Mouse (Mus musculus) left cerebral cortex, adult 9 months (tissue): ENCODE results near the gene Abca13.
"Not testable (repeated sequence)": the region's sequence is repeated elsewhere in the genome, so short reads cannot be mapped to it uniquely, and the experiment has no call there.

Experiments used
- DNase-seq, 2 experiments: peaks; one replicate each; pipeline ENCODE4 v3.0.0; 2022; ENCODE audit warnings: low spot score in 2 of 2

Gene Abca13

GRCm38 (mm10) chr11:9285759-9286158 is 94.0 kb downstream of the Abca13 start:
- DNase-seq = no peak

- DNase-seq = no peak
Measured at GRCm38 (mm10) chr11:9291168-9291567, 99.4 kb downstream of the Abca13 start.

GRCm38 (mm10) chr11:9299615-9300014 is 107.9 kb downstream of the Abca13 start:
- DNase-seq = no peak

- DNase-seq = no peak
Measured at GRCm38 (mm10) chr11:9305450-9305849, 113.7 kb downstream of the Abca13 start.

GRCm38 (mm10) chr11:9316545-9316944 is 124.8 kb downstream of the Abca13 start:
- no peak for DNase-seq

GRCm38 (mm10) chr11:9317076-9317929 is 125.6 kb downstream of the Abca13 start:
- DNase-seq = peak in 1 of 2 experiments; percentile 73

GRCm38 (mm10) chr11:9338151-9338550 is 146.4 kb downstream of the Abca13 start:
- DNase-seq = no peak

DNA sequence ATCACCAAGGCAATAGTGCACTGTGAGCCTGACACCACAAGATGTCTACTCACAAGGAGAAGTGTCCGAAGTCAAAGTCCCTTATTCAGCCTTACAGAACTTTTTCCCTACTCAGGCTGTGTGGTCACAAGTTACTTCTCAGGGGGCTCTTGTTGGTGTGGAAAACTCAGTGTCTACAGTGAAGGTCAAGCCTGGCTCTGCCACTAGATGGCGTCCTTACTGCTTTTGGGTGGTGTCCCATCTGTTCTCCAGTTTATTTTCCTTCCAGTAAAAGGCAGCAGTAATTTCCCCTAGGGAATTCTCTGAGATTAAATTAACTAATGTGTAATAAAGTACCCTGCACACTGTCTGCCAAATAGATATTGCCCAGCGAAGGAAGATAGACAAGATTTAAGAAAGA is 156.0 kb downstream of the Abca13 start:
- DNase-seq = peak in 1 of 2 experiments; percentile 14

- DNase-seq = no peak
Measured at GRCm38 (mm10) chr11:9373160-9373559, 181.4 kb downstream of the Abca13 start.

DNA sequence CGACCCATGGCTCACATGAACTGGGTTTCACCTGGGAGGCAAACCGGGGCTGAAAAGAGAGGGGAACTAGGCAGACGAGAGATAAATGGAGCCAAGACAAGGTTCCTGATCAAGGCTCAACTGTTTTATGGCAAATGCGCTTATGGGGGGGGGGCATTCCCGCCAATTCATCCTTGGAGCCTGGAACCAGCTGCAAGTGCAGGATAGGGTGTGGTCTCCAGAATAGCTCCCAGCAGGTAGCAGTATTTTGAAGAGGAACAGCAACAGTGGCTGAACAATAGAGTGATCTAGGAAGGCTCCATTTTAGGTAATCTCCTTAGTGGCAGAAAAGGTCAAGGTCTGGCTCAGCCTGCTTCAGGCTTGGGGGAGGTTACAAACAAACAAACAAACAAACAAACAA is 182.7 kb downstream of the Abca13 start:
- DNase-seq = not testable (repeated sequence)

DNA sequence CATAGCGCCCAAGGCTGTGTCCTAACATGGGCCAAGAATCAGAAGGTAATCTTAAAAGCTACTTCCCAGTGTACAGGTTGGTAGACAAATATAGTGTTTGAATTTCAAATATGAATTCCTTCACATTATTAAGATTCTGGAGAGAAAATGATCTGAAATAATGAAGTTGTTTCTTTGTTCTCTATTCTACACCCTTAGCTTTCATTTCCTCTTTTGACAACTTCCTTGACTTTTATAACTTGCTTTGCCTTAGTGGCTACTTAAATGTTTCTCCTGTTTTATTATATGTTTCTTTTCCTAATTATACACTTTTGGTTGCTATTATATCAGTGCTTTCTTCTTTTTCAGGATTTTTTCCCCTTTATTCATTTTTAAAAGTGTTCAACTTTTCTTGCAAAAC is 196.8 kb downstream of the Abca13 start:
- DNase-seq = no peak

GRCm38 (mm10) chr11:9416946-9417345 is 225.2 kb downstream of the Abca13 start:
- DNase-seq = no peak

GRCm38 (mm10) chr11:9420205-9420604 is 228.5 kb downstream of the Abca13 start:
- DNase-seq = no peak

GRCm38 (mm10) chr11:9427411-9427810 is 235.7 kb downstream of the Abca13 start:
- DNase-seq = no peak

- DNase-seq = no peak
Measured at GRCm38 (mm10) chr11:9432807-9433206, 241.1 kb downstream of the Abca13 start.

DNA sequence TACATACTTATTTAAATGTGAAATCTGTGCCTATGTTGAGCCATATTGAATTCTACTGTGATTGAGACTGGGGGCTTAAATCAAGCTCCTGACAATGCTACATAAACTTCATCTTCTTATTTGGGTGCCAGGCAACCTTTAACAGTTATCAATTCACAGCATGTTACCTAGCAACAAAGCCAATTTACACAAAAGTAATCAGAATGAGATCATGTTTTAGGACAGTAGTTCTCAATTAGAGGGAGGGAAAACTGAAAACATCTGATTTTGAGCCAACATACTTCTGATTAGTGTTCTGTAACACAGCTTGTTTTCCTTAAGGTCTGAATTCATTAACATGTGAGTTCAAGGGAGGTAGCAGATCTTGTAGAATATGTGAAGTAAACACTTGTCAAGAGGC is 244.9 kb downstream of the Abca13 start:
- DNase-seq = no peak

- no peak for DNase-seq
Measured at GRCm38 (mm10) chr11:9439781-9440180, 248.0 kb downstream of the Abca13 start.

- peak in 1 of 2 experiments; percentile 10 for DNase-seq
Measured at GRCm38 (mm10) chr11:9441192-9441591, 249.4 kb downstream of the Abca13 start.

DNA sequence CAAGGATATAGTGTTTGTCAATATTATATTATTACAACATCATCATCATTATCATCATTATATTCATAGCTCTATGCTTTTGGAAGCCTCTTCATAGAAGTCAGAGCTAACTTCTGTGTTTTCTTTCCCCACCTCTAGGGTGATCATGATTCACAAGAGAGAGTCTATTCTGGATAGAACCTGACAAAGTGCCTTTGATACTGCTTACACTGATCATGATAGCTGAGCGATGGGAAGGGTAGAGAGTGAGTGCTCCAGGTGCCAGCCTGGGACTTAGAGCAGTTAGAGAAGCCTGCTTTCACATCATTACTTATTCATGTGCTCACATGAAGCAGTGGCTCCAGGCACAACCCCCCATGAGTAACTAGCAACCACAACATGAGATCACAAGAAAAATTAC is 280.7 kb downstream of the Abca13 start:
- no peak for DNase-seq

DNA sequence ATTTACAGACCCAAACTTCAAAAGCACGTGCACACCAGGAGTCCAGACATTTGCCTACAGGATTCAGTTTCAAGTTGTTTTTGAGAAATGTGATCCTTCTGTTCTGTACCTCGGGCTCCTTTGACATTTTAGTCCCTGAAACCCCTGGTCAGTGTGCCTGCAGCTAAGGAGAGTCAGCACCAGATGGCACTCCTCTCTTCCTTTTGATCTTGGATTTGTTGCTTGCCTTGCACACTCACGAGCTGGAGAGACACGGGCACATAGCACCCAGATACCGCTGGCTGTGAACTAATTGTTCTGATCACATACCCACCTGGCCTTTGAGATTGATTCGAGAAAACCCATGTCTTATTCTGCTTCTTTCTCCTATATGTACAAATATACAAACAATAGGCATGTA is 289.8 kb downstream of the Abca13 start:
- DNase-seq = peak; percentile 3 to 57

- no peak for DNase-seq
Measured at GRCm38 (mm10) chr11:9500326-9501142, 308.8 kb downstream of the Abca13 start.

GRCm38 (mm10) chr11:9514966-9515365 is 323.2 kb downstream of the Abca13 start:
- DNase-seq = not testable (repeated sequence)

DNA sequence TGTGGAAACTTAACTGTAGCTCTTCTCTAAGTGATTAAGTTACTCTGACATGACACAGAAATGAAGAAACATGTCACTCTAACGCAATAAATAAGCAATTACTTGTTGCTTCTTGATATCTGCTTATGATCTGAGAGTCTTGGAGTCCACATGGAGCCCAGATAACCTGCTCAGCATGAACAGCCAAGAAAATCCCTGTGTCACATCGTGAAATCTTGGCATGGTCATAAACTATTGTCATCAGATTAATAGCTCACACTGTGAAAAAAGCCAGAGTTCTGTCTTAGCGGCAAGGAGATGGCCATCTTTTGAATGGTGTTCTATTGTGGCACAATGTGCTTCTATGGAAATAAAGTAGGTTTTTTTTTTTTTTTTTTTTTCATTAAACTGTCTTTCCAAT is 336.8 kb downstream of the Abca13 start:
- no peak for DNase-seq
